Mouse (Mus musculus) heart, postnatal 0 days (tissue): ENCODE data around the gene Atp13a3. TPM values are rescaled to one million over a fixed set of nuclear protein-coding genes. Genes with fewer than 3 reads are reported as not detected.

Source experiments
- ATAC-seq: fragments of 200-750 bp; cut with Nextera tagmentation; 2 replicates; pipeline ENCODE4 v1.8.0; 2017; ENCODE audit warnings: low read depth, moderate number of reproducible peaks, moderate library complexity; ENCODE audit not compliant: insufficient read depth
- DNase-seq: peaks from one replicate; pipeline ENCODE4 v3.0.0-alpha.2; 2016; ENCODE audit warnings: low spot score
- H3K27ac ChIP-seq: fragments of 300-500 bp; sonication (generic); 2 replicates; pipeline ENCODE4 v1.5.1; 2014; ENCODE audit warnings: low read depth, mild to moderate bottlenecking
- H3K27me3 ChIP-seq: fragments of 300-500 bp; sonication (generic); 2 replicates; pipeline ENCODE4 v1.6.1; 2014; ENCODE audit warnings: low read length, mixed read lengths; ENCODE audit not compliant: control insufficient read depth, insufficient read depth
- H3K36me3 ChIP-seq: fragments of 300-500 bp; sonication (generic); replicated peaks from 2 replicates; pipeline ENCODE4 v1.6.1; 2014; ENCODE audit warnings: low read length, mixed read lengths; ENCODE audit not compliant: control insufficient read depth, insufficient read depth
- H3K4me1 ChIP-seq: fragments of 300-500 bp; sonication (generic); 2 replicates; pipeline ENCODE4 v1.6.1; 2014; ENCODE audit warnings: antibody characterized with exemption; ENCODE audit not compliant: control insufficient read depth, insufficient read depth
- H3K4me2 ChIP-seq: fragments of 300-500 bp; sonication (generic); 2 replicates; pipeline ENCODE4 v1.6.1; 2014; ENCODE audit warnings: low read depth, mild to moderate bottlenecking, low read length, moderate library complexity
- H3K4me3 ChIP-seq: fragments of 300-500 bp; sonication (generic); 2 replicates; pipeline ENCODE4 v1.5.1; 2014; ENCODE audit warnings: low read depth, low read length
- H3K9ac ChIP-seq: fragments of 300-500 bp; sonication (generic); replicated peaks from 2 replicates; pipeline ENCODE4 v1.6.1; 2014; ENCODE audit warnings: low read depth, low read length, mixed read lengths
- H3K9me3 ChIP-seq: fragments of 300-500 bp; sonication (generic); replicated peaks from 2 replicates; pipeline ENCODE4 v1.6.1; 2016; ENCODE audit warnings: low read length; ENCODE audit not compliant: control insufficient read depth
- CTCF ChIP-seq: IDR thresholded peaks from 2 replicates; pipeline ENCODE4 v1.5.1; 2016; ENCODE audit warnings: antibody characterized with exemption, control low read depth, low read depth
- EP300 ChIP-seq: IDR thresholded peaks from 2 replicates; pipeline ENCODE4 v1.6.1; 2016; ENCODE audit warnings: antibody characterized with exemption, low read depth
- WGBS: fragments of 180-500 bp; shearing (Covaris S2); extraction: QIAGEN DNeasy Blood & Tissue Kit; methylation state at CpG from one replicate; pipeline ENCODE4 v1.1.7; 2014; 5-methylcytosine and 5-hydroxymethylcytosine counted together
- polyA plus RNA-seq: library from polyadenylated mRNA; unstranded; fragments of >200 nt; fragmentation: Nextera tagmentation; extraction: Ambion mirVana; gene quantifications from 2 replicates; pipeline ENCODE4 v1.2.1, GENCODE M21; 2015
- total RNA-seq: library from RNA; depleted of rRNA; stranded (reverse); fragments of >200 nt; gene quantifications from 2 replicates; pipeline ENCODE4 v1.2.3, GENCODE M21; 2014; ENCODE audit warnings: low replicate concordance

Gene Atp13a3
- total and polyA plus RNA-seq, 2 experiments from 2014 or later, result 4.5 to 27.1 TPM

DNA sequence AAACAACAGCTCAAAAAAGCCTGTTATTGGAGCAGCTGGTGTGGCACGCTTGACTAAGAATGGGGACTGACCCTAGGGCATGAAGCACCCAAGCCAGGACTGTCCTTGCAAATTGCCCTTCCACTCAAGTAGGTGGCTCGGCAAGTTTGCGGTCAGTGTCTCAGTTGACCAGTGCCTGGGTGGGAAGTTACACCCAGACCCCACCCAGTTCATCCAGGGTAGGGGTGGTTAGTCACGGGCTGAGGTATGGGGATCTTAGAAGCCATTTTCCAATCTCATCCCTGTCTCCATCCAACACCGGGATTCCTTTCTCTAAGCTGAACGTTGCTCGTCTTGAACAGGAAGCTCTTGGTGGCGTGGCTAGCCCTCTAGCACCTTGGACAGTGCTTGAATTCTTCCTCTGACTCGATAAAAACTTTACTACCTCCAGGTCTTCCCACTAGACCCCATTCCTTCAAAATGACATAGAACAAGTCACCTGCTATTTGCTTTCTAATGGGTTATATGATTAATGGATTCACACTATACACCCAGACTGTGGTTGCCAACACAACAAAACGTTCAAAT lies 106.0 kb downstream of the Atp13a3 start:
- no peak for ATAC-seq
- H3K4me3 ChIP-seq, result no peak overlapping the region
- H3K9ac ChIP-seq, result no peak overlapping the region
- peaks cover 18% of the 10 kb centered on the region for H3K27me3 ChIP-seq
- TF ChIP-seq CTCF (no peak), EP300 (no peak)
- H3K27ac ChIP-seq, result no peak overlapping the region
- DNase-seq, result no peak
- no peaks in the 10 kb centered on the region for H3K4me1 ChIP-seq
- H3K36me3 ChIP-seq, result no peaks in the 10 kb centered on the region
- H3K4me2 ChIP-seq, result no peak overlapping the region
- 49% methylated on average over 10 of the region's 10 CpGs for WGBS
- H3K9me3 ChIP-seq, result no peaks in the 10 kb centered on the region

DNA sequence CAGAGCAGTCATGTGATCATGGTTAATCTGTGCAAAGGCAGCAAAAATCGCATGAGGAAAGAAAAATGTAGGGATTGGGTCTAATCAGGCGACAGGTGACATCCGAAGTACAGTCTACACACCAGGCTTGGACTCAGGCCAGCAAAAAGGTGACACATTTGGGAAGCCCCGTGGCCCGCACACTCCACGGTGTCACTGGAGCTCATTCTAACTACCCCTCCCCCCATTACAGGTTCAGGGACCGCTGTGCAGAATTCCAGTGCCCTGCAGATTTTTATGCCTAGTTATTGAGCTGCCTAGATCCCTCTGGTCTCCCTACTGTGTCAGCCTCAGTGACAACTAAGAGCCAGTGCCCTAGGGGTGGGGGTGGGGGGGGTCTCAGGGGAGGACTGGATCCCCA lies 108.3 kb downstream of the Atp13a3 start:
- Histone ChIP-seq H3K27me3 (peaks cover 13% of the 10 kb centered on the region), H3K36me3 (no peaks in the 10 kb centered on the region), H3K4me2 (no peak overlapping the region), H3K4me3 (no peak overlapping the region), H3K9me3 (no peaks in the 10 kb centered on the region), H3K27ac (no peak overlapping the region), H3K9ac (no peak overlapping the region), H3K4me1 (no peaks in the 10 kb centered on the region)
- DNase-seq, result no peak
- no peak for ATAC-seq
- TF ChIP-seq EP300, result no peak
- TF ChIP-seq CTCF, result no peak
- WGBS, result 77% methylated on average over 7 of the region's 7 CpGs

DNA sequence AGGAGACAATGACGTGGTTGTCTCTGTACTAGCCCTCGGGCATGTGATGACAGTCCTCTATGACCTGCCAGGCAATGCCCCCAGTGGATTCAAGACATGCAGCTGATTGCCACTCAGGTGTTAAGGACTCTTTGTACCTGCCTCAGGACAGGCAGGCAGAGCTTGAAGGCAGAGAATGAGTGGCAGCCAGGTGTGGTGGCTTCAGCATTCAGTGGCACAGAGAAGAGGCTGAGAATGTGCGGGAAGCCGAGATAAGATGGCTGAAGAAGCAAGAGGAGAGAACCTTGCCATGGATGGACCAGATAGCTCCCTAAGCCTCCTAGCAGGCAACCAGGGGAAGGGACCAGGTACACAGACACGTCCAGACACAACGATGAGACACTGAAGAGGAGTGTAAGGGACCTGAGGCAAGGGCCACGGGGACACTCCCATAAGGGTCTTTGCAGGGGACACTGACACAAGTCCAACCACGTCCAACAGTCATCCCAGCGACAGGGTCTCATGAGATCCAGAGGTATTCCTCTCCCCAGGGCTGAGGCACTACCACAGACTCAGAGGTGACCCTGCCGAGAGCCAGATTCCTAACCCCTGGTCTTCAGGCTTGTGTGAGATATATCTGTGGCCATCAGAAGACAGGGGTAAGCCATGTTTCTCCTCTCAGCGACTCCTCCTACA lies 109.0 kb downstream of the Atp13a3 start:
- DNase-seq (no peak), ATAC-seq (no peak)
- 78% methylated on average over 11 of the region's 11 CpGs for whole genome bisulfite sequencing

DNA sequence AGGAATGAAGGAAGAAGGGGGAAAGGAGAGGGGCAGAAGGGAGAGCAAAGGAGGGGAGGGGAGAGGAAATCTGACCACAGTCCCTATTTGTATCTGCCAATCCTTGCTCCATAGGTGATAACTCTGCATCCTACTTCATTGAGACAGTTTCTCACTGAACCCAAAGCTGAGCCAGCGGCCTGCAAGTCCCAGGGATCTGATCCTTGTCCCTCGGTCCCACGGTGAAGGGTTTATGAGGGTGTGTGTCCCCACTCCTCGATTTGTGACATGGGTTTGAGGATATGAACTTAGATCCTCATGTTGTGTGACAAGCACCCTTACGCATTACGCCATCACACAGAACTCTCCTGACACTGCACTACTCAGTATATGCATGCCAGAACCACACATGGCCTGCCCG lies 110.7 kb downstream of the Atp13a3 start:
- 81% methylated on average over 7 of the region's 7 CpGs for WGBS
- H3K9ac ChIP-seq, result no peak overlapping the region
- TF ChIP-seq CTCF, result no peak
- TF ChIP-seq EP300, result no peak

More for the DNA sequence above, 109.0 kb downstream of the Atp13a3 start:
- H3K4me3 ChIP-seq, result no peak overlapping the region
- TF ChIP-seq CTCF (no peak), EP300 (no peak)
- H3K27ac ChIP-seq, result no peak overlapping the region
- no peaks in the 10 kb centered on the region for H3K36me3 ChIP-seq
- H3K9ac ChIP-seq, result no peak overlapping the region
- peaks cover 12% of the 10 kb centered on the region for H3K27me3 ChIP-seq
- H3K4me2 ChIP-seq, result no peak overlapping the region
- H3K4me1 ChIP-seq, result no peaks in the 10 kb centered on the region
- H3K9me3 ChIP-seq, result no peaks in the 10 kb centered on the region

DNA sequence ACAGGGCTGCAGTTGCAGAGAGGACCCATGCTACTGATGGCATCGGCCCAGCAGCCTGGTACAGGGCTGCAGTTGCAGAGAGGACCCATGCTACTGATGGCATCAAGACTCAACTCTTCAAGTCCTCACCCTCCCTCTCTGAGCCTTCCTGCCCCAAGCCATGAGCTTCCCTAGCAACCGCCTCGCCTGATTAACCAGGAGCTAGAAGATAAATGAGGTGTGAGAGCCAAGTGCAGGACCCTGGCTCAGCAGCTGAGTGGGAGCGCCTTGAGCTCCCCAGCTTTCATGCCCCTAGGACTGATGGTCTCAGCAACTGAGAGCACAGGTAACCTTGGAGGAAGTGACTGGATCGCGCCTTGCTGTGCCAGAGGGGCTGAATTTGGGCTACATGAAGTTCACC lies 115.3 kb downstream of the Atp13a3 start:
- H3K9me3 ChIP-seq, result no peaks in the 10 kb centered on the region
- TF ChIP-seq CTCF (no peak), EP300 (no peak)
- H3K4me2 ChIP-seq, result no peak overlapping the region
- no peak overlapping the region for H3K4me3 ChIP-seq
- 67% methylated on average over 6 of the region's 6 CpGs for WGBS
- H3K36me3 ChIP-seq, result no peaks in the 10 kb centered on the region
- no peaks in the 10 kb centered on the region for H3K27me3 ChIP-seq
- H3K27ac ChIP-seq, result no peak overlapping the region
- no peak overlapping the region for H3K9ac ChIP-seq
- H3K4me1 ChIP-seq, result no peaks in the 10 kb centered on the region
- DNase-seq (no peak), ATAC-seq (no peak)

More for the DNA sequence above, 110.7 kb downstream of the Atp13a3 start:
- Histone ChIP-seq H3K4me3 (no peak overlapping the region), H3K36me3 (no peaks in the 10 kb centered on the region), H3K4me1 (no peaks in the 10 kb centered on the region), H3K27ac (no peak overlapping the region), H3K4me2 (no peak overlapping the region), H3K9me3 (no peaks in the 10 kb centered on the region), H3K27me3 (peaks cover under 1% of the 10 kb centered on the region; the same call in 1 of the 2 replicates)
- no peak for ATAC-seq
- DNase-seq, result no peak
